Mouse (Mus musculus): ENCODE results near the gene Dmbt1. TPM values are rescaled to one million over a fixed set of nuclear protein-coding genes. Genes with fewer than 3 reads are reported as not detected.
A peak's percentile ranks its signal among the peaks of the same experiment; 100 is the strongest.

The Dmbt1 gene
- polyA plus RNA-seq (2014; fragmentation: Nextera tagmentation; extraction: Ambion mirVana) = not detected in 2 replicates

DNA sequence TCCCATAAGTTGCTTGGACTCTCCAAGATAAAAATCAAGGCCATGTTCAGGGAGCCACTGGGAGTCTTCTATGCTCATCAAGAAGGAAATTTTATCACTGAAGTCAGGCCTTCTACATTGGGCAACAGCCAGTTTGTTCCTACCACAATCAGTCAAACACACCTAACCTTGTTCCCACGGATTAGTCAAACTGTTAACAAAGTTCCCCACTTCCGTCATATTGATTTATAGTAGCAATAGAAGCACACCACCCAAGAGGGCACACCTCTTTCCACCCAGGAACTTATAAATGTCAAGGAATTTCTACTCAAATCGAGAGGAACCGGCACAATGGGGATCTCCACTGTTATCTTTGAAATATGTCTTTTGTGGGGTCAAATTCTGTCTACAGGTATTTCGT lies at the start of gene Dmbt1:
TSS of gene Dmbt1 (plus strand) at position 299 of the 400 bp plus-strand sequence.
- H3K27ac ChIP-seq (ENCODE audit: low read depth, low read length) = no peak within 1 kb of the TSS
- H3K36me3 ChIP-seq (ENCODE audit: control insufficient read depth, insufficient read depth, low read length) = no peaks in the 10 kb centered on the region
- no peak within 1 kb of the TSS for H3K4me2 ChIP-seq
- no peak within 1 kb of the TSS for H3K9ac ChIP-seq (ENCODE audit: low read depth, low read length)
- H3K4me3 ChIP-seq (ENCODE audit: low read depth, low read length) = no peak within 1 kb of the TSS
- WGBS (ENCODE audit: insufficient replicate concordance) = 72% methylated on average over 5 of the region's 5 CpGs
- H3K4me1 ChIP-seq (ENCODE audit: control insufficient read depth, insufficient read depth, low read length) = no peaks in the 10 kb centered on the region
- no peak for ATAC-seq (replicated peaks; ENCODE audit: insufficient number of reproducible peaks, low FRiP score, low TSS enrichment)
- H3K27me3 ChIP-seq (ENCODE audit: control insufficient read depth, insufficient read depth, low read length) = 0 out of 2 replicates have a peak, but pooled peaks cover 3% of the 10 kb centered on the region
- H3K9me3 ChIP-seq (replicated peaks; ENCODE audit: control insufficient read depth, low read length) = no peaks in the 10 kb centered on the region

DNA sequence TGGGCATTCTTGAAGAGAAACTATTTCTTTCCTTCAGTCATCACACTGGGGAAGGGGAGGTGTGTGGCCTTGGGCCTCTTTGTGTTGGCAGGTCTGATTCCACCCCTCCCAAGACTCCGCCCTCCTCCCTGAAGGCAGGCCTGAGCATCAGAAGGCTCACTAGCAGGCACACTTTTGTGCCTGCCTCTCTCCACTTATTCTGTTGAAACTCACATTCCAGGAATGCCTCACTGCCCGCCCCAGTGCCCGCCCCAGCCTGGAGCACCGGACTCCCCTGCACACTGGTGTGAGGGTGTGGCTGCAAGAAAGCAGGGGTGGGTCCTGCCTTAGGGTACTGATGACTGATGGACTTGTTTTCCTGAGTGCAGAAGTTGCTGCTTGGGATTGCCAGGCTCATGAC lies 49.5 kb upstream of the Dmbt1 start:
- Histone ChIP-seq H3K4me3 (ENCODE audit: low read depth, low read length) (no peak overlapping the region), H3K27me3 (ENCODE audit: control insufficient read depth, insufficient read depth, low read length) (no peaks in the 10 kb centered on the region), H3K9me3 (replicated peaks; ENCODE audit: control insufficient read depth, low read length) (no peaks in the 10 kb centered on the region), H3K9ac (ENCODE audit: low read depth, low read length) (no peak overlapping the region), H3K4me1 (ENCODE audit: control insufficient read depth, insufficient read depth, low read length) (peaks cover 30% of the 10 kb centered on the region), H3K27ac (ENCODE audit: low read depth, low read length) (peak overlapping the region; percentile 70), H3K4me2 (no peak overlapping the region), H3K36me3 (ENCODE audit: control insufficient read depth, insufficient read depth, low read length) (no peaks in the 10 kb centered on the region; the same call in 1 of the 2 replicates)
- ATAC-seq (replicated peaks; ENCODE audit: insufficient number of reproducible peaks, low FRiP score, low TSS enrichment) = peak; percentile 62
- WGBS (ENCODE audit: insufficient replicate concordance) = 17% methylated on average over 4 of the region's 4 CpGs

DNA sequence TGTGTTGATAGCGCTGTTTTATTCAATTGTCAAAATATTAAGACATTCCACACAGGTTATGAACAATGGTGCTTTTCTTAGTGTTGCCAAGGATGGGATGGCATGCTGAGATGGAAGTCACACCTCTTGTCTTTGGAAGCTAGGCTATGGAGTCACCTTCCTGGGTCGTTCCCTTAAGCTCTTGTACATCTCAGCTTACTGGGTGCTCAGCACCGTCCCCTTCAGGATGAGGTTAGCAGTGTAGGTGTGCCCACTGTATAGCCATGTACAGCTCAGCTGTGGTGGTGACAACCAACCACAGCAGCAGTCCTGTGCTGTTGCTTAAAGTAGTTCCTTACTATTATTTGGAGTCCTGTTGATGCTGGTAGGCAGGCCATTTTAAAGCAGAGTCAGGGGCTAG lies 49.0 kb upstream of the Dmbt1 start:
- no peaks in the 10 kb centered on the region for H3K9me3 ChIP-seq (replicated peaks; ENCODE audit: control insufficient read depth, low read length)
- H3K36me3 ChIP-seq (ENCODE audit: control insufficient read depth, insufficient read depth, low read length) = no peaks in the 10 kb centered on the region; the same call in 1 of the 2 replicates
- no peak overlapping the region for H3K4me3 ChIP-seq (ENCODE audit: low read depth, low read length)
- no peaks in the 10 kb centered on the region for H3K27me3 ChIP-seq (ENCODE audit: control insufficient read depth, insufficient read depth, low read length)
- WGBS (ENCODE audit: insufficient replicate concordance) = 55% methylated on average over 3 of the region's 3 CpGs
- peaks cover 29% of the 10 kb centered on the region for H3K4me1 ChIP-seq (ENCODE audit: control insufficient read depth, insufficient read depth, low read length)
- ATAC-seq (replicated peaks; ENCODE audit: insufficient number of reproducible peaks, low FRiP score, low TSS enrichment) = no peak
- no peak overlapping the region for H3K4me2 ChIP-seq
- H3K27ac ChIP-seq (ENCODE audit: low read depth, low read length) = 0 out of 2 replicates have a peak overlapping the region, but pooled peaks have one; percentile 70
- H3K9ac ChIP-seq (ENCODE audit: low read depth, low read length) = no peak overlapping the region

DNA sequence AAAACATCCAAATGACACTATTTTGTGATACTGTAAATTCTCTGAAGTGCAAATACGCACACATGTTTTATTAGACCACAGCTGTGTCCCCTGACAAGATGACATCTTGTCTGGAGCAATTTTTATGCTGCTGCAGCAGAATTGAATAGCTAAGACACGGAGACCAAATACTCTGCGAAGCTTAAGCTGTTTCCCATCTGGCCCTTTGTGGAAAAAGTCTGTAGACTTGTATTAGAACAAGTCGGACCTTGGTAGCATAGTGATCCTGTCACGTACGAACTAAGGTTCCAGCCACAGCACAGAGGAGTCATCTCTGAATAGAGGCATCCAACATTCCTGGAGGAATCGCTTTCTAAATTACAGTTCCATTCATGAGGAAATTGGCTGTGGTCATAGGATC lies 47.6 kb upstream of the Dmbt1 start:
- WGBS (ENCODE audit: insufficient replicate concordance) = 88% methylated on average over 7 of the region's 7 CpGs
- no peak overlapping the region for H3K4me2 ChIP-seq

DNA sequence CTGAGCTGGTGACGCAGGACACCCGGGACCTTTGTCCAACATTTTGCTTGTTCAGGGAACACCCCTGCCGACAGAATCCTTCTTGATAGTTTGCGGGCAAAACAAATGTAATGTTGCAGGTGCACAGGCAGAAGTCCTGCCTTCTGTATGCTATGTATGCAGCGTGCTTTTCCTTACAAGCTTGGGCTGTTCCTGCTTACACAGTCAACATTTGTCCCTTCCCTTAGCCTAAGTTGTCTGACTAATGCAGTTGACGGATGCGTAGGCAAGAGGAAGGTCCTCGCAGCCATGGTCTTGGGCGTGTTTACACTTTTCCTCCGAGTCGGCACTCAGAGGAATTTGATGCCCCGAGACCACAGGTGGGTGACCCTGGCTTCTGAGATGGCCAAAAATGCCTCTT lies 46.7 kb upstream of the Dmbt1 start:
- H3K4me1 ChIP-seq (ENCODE audit: control insufficient read depth, insufficient read depth, low read length) = peaks cover 29% of the 10 kb centered on the region

More for the DNA sequence above, 47.6 kb upstream of the Dmbt1 start:
- Histone ChIP-seq H3K4me1 (ENCODE audit: control insufficient read depth, insufficient read depth, low read length) (peaks cover 29% of the 10 kb centered on the region), H3K9ac (ENCODE audit: low read depth, low read length) (no peak overlapping the region), H3K36me3 (ENCODE audit: control insufficient read depth, insufficient read depth, low read length) (no peaks in the 10 kb centered on the region; the same call in 1 of the 2 replicates), H3K27ac (ENCODE audit: low read depth, low read length) (no peak overlapping the region), H3K9me3 (replicated peaks; ENCODE audit: control insufficient read depth, low read length) (no peaks in the 10 kb centered on the region), H3K4me3 (ENCODE audit: low read depth, low read length) (no peak overlapping the region), H3K27me3 (ENCODE audit: control insufficient read depth, insufficient read depth, low read length) (no peaks in the 10 kb centered on the region)
- no peak for ATAC-seq (replicated peaks; ENCODE audit: insufficient number of reproducible peaks, low FRiP score, low TSS enrichment)

DNA sequence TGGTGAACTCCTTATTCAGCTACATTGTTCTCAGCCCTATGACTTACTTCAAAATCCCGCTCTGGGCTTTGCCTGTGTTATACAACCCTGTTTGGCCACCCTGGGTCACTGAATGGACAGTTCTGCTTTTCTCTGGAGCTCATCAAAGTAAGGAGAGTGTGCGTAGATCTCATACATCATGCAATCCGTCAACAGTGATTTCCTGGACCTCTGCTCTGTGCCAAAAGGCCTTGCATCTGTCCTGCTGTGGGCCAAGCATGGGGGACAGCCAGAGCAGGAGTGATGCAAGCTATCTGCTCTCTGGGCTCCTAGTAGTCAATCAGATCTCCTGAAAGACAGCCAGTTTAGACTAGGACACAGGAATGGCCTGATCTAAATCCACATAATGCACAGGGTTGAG lies 46.1 kb upstream of the Dmbt1 start:
- H3K4me1 ChIP-seq (ENCODE audit: control insufficient read depth, insufficient read depth, low read length) = peaks cover 29% of the 10 kb centered on the region
- no peak for ATAC-seq (replicated peaks; ENCODE audit: insufficient number of reproducible peaks, low FRiP score, low TSS enrichment)
- H3K9ac ChIP-seq (ENCODE audit: low read depth, low read length) = no peak overlapping the region
- no peaks in the 10 kb centered on the region for H3K9me3 ChIP-seq (replicated peaks; ENCODE audit: control insufficient read depth, low read length)
- no peaks in the 10 kb centered on the region; the same call in 1 of the 2 replicates for H3K36me3 ChIP-seq (ENCODE audit: control insufficient read depth, insufficient read depth, low read length)
- no peak overlapping the region for H3K4me2 ChIP-seq
- no peak overlapping the region for H3K4me3 ChIP-seq (ENCODE audit: low read depth, low read length)
- 68% methylated on average over 3 of the region's 3 CpGs for WGBS (ENCODE audit: insufficient replicate concordance)
- H3K27ac ChIP-seq (ENCODE audit: low read depth, low read length) = no peak overlapping the region
- H3K27me3 ChIP-seq (ENCODE audit: control insufficient read depth, insufficient read depth, low read length) = no peaks in the 10 kb centered on the region

More for the DNA sequence above, 46.7 kb upstream of the Dmbt1 start:
- ATAC-seq (replicated peaks; ENCODE audit: insufficient number of reproducible peaks, low FRiP score, low TSS enrichment) = no peak
- Histone ChIP-seq H3K4me3 (ENCODE audit: low read depth, low read length) (no peak overlapping the region), H3K27ac (ENCODE audit: low read depth, low read length) (no peak overlapping the region), H3K9me3 (replicated peaks; ENCODE audit: control insufficient read depth, low read length) (no peaks in the 10 kb centered on the region), H3K36me3 (ENCODE audit: control insufficient read depth, insufficient read depth, low read length) (no peaks in the 10 kb centered on the region; the same call in 1 of the 2 replicates), H3K9ac (ENCODE audit: low read depth, low read length) (no peak overlapping the region), H3K27me3 (ENCODE audit: control insufficient read depth, insufficient read depth, low read length) (no peaks in the 10 kb centered on the region), H3K4me2 (no peak overlapping the region)
- WGBS (ENCODE audit: insufficient replicate concordance) = 82% methylated on average over 12 of the region's 12 CpGs

DNA sequence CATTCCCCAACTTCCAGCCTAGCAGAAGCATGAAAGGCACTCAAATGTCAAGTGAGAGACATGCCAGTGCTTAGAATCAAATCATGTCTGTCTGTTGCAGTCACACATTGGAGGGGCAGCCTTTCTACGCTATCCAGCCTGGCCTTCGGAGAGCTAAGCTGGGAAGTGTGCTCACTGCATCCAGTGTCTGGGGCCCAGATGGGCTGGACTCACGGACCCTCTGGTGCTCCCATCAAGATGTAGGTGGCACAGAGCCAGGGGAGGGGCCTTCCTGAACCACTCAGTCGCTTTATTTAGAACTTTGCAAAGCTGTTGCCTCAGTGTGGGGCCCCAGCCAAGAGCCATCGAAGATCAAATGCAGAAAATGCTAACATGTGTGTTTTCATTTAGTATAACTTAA lies 43.7 kb upstream of the Dmbt1 start:
- peak overlapping the region; percentile 35; the same call in 1 of the 2 replicates for H3K27ac ChIP-seq (ENCODE audit: low read depth, low read length)

DNA sequence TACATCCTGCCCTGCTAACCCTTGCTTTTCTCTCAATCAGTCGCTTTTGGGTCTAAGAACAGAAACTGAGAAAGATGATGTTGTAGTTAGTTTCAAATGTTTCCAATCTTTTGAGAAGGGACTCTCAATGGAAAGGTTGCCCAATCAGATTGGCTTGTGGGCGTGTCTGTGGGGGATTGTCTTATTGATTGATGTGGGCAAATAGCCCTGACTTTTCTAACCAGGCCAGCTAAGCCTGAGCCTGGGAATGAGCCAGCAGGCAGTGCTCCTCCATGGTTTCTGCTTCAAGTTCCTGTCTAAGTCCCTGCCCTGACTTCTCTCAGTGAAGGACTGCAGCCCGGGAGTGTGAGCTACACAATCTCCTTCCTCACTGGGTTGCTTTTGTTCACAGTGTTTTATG lies 42.5 kb upstream of the Dmbt1 start:
- Histone ChIP-seq H3K4me2 (no peak overlapping the region), H3K9ac (ENCODE audit: low read depth, low read length) (no peak overlapping the region), H3K4me1 (ENCODE audit: control insufficient read depth, insufficient read depth, low read length) (peaks cover 14% of the 10 kb centered on the region), H3K36me3 (ENCODE audit: control insufficient read depth, insufficient read depth, low read length) (no peaks in the 10 kb centered on the region; the same call in 1 of the 2 replicates), H3K9me3 (replicated peaks; ENCODE audit: control insufficient read depth, low read length) (no peaks in the 10 kb centered on the region), H3K4me3 (ENCODE audit: low read depth, low read length) (no peak overlapping the region), H3K27me3 (ENCODE audit: control insufficient read depth, insufficient read depth, low read length) (no peaks in the 10 kb centered on the region), H3K27ac (ENCODE audit: low read depth, low read length) (no peak overlapping the region)
- ATAC-seq (replicated peaks; ENCODE audit: insufficient number of reproducible peaks, low FRiP score, low TSS enrichment) = no peak
- 66% methylated on average over 3 of the region's 3 CpGs for WGBS (ENCODE audit: insufficient replicate concordance)

More for the DNA sequence above, 43.7 kb upstream of the Dmbt1 start:
- Histone ChIP-seq H3K4me3 (ENCODE audit: low read depth, low read length) (no peak overlapping the region), H3K36me3 (ENCODE audit: control insufficient read depth, insufficient read depth, low read length) (no peaks in the 10 kb centered on the region; the same call in 1 of the 2 replicates), H3K9me3 (replicated peaks; ENCODE audit: control insufficient read depth, low read length) (no peaks in the 10 kb centered on the region), H3K4me1 (ENCODE audit: control insufficient read depth, insufficient read depth, low read length) (peaks cover 14% of the 10 kb centered on the region), H3K4me2 (no peak overlapping the region; the same call in 1 of the 2 replicates), H3K27me3 (ENCODE audit: control insufficient read depth, insufficient read depth, low read length) (no peaks in the 10 kb centered on the region), H3K9ac (ENCODE audit: low read depth, low read length) (no peak overlapping the region)
- ATAC-seq (replicated peaks; ENCODE audit: insufficient number of reproducible peaks, low FRiP score, low TSS enrichment) = no peak; the same call in 1 of the 2 replicates
- WGBS (ENCODE audit: insufficient replicate concordance) = 36% methylated on average over 5 of the region's 5 CpGs

DNA sequence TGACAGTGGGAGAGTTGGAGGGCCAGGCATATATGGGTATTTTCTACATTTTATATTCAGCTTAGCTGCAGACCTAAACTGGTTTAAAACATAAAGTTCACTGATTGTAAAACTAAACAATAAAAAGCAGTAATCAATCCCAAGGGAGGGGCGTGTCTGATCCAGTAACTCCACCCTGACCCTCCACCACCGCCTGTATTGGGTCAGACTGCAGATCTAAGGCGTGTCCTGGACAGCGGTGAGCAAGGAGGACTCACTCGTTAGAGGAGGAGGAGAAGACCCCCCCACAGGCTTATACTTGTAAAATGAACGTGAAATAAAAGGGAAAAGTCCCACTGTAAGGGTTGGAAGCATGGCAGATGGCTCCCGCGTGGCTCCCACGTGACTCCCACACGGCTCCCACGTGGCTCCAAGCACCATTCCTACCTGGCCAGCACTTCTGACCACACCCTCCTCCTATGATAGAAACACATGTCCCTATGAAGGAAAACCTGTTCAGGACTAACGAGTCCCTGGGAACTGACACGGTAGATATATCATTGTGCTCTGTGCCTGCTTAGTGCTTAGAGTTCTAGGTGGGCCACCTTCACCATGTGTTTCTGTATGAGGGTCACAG lies 40.6 kb upstream of the Dmbt1 start:
- no peak overlapping the region for H3K9ac ChIP-seq (ENCODE audit: low read depth, low read length)
- H3K27me3 ChIP-seq (ENCODE audit: control insufficient read depth, insufficient read depth, low read length) = no peaks in the 10 kb centered on the region
- H3K36me3 ChIP-seq (ENCODE audit: control insufficient read depth, insufficient read depth, low read length) = no peaks in the 10 kb centered on the region; the same call in 1 of the 2 replicates
- H3K4me2 ChIP-seq = no peak overlapping the region
- H3K4me3 ChIP-seq (ENCODE audit: low read depth, low read length) = no peak overlapping the region
- H3K27ac ChIP-seq (ENCODE audit: low read depth, low read length) = no peak overlapping the region
- WGBS (ENCODE audit: insufficient replicate concordance) = 79% methylated on average over 13 of the region's 13 CpGs
- H3K9me3 ChIP-seq (replicated peaks; ENCODE audit: control insufficient read depth, low read length) = peaks cover 3% of the 10 kb centered on the region; the same call in 1 of the 2 replicates
- ATAC-seq (replicated peaks; ENCODE audit: insufficient number of reproducible peaks, low FRiP score, low TSS enrichment) = no peak
- peaks cover 14% of the 10 kb centered on the region for H3K4me1 ChIP-seq (ENCODE audit: control insufficient read depth, insufficient read depth, low read length)

Data from heart, embryonic 11.5 days (tissue).